16 mouse cellular contexts compared by ENCODE assay signal in the genomic region with DNA sequence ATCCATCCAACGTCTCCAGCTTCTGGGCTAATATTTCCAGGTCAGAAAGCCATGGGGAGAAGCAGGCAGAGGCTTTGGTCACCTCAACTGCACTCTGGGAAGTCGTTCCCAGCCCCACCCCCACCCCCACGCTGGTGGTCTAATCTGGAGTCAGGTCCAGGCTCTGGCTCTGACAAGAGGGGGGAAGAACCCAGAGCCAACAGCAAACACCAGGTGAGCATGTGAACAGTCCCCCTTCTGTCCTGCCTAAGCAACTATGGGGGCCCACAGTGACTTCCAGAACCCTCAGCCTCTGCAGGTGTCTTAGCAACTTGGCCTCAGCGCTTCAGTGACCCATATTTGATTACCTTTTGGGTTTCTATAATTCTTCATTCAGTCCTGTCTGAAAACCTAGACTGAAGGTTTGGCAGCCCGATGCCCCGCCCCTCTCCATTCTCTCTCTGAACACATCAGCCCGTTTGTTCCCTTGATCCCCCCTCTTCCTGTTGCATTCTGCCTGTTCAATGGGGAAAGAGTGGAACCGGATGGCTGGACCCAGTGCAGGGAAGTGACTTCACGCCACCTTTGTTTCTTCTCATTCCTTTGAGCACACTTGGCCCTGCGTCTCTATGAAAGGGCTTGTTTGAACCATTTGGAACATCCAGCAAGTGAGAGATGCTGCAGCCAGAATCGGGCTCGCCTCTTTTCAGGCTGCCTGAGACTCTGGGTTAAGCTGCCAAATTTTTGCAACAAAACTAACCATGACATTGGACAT. TPM values are rescaled to one million over a fixed set of nuclear protein-coding genes. Genes with fewer than 3 reads are reported as not detected.
DNase-seq lines count a peak whose midpoint lies in the region; ATAC-seq and TF ChIP-seq lines count a peak whose summit lies in the region.
"Had no signal": no experiment of that assay in that cellular context is flagged by ENCODE, and none has a peak within 500 bp of the region (broad histone marks: within the 10 kb centered on the region; RNA-seq: fewer than 3 reads in every experiment).

No protein-coding gene starts in this region.

- H3K9me3 ChIP-seq in forebrain, embryonic 14.5 days (replicated peaks; ENCODE audit: control insufficient read depth, low read length) = no peaks in the 10 kb centered on the region
- no peaks in the 10 kb centered on the region for H3K9me3 ChIP-seq in hindbrain, postnatal 0 days (ENCODE audit: low read length)
- H3K9me3 ChIP-seq: stomach, embryonic 15.5 days had no signal

- peak; percentile 38 to 54 for DNase-seq in left cerebral cortex, postnatal 10 days (ENCODE audit: extremely low spot score in 1 of 2, low spot score in 2 of 2)
- DNase-seq in left cerebral cortex, adult 18-20 months (ENCODE audit: low spot score in 2 of 2) = no peak
- peak; percentile 52 for DNase-seq in forebrain, embryonic 14.5 days (ENCODE audit: low spot score)
- peak; percentile 81 for DNase-seq in hindbrain, postnatal 0 days (ENCODE audit: low spot score)
- peak; percentile 17 for DNase-seq in right cerebral cortex, postnatal 14 days
- no peak for DNase-seq in adrenal gland, postnatal 25 days
- no peak for DNase-seq in embryo, embryonic 10 days (ENCODE audit: low spot score)
- DNase-seq: cerebellum, adult 18-20 months; heart, adult 11 months; heart, postnatal 36 days had no signal

- 17% methylated on average over 12 of the region's 12 CpGs for WGBS in forebrain, embryonic 14.5 days
- 25% methylated on average over 12 of the region's 12 CpGs for WGBS in hindbrain, postnatal 0 days

- TF ChIP-seq CTCF in hindbrain, postnatal 0 days (IDR thresholded peaks at IDR 0.05; ENCODE audit: low read depth) = no peak

- no peaks in the 10 kb centered on the region for H3K36me3 ChIP-seq in forebrain, embryonic 14.5 days (ENCODE audit: control insufficient read depth, insufficient read depth, low read length)
- H3K36me3 ChIP-seq in hindbrain, postnatal 0 days (ENCODE audit: insufficient read depth, low read length) = no peaks in the 10 kb centered on the region
- H3K36me3 ChIP-seq: stomach, embryonic 15.5 days had no signal

- ATAC-seq in forebrain, embryonic 14.5 days = peak; percentile 29; the same call in 1 of the 2 replicates
- ATAC-seq in hindbrain, postnatal 0 days = peak; percentile 89

- intact Hi-C loops in left cerebral cortex, postnatal 10 days (cut with DNase I) = no loop called here

- H3K27me3 ChIP-seq in forebrain, embryonic 14.5 days (replicated peaks; ENCODE audit: control insufficient read depth, insufficient read depth, low read length) = peaks cover 59% of the 10 kb centered on the region
- H3K27me3 ChIP-seq in hindbrain, postnatal 0 days (ENCODE audit: insufficient read depth, low read length) = peaks cover 41% of the 10 kb centered on the region

- no peak overlapping the region for H3K4me3 ChIP-seq in forebrain, embryonic 14.5 days (ENCODE audit: low read depth, low read length)
- H3K4me3 ChIP-seq in hindbrain, postnatal 0 days (ENCODE audit: low read length) = no peak overlapping the region
- H3K4me3 ChIP-seq: erythroblast, embryonic 14.5 days; stomach, embryonic 15.5 days had no signal

- no peaks in the 10 kb centered on the region; the same call in 1 of the 2 replicates for H3K4me1 ChIP-seq in forebrain, embryonic 14.5 days (ENCODE audit: control insufficient read depth, insufficient read depth, low read length)
- H3K4me1 ChIP-seq in hindbrain, postnatal 0 days (ENCODE audit: insufficient read depth, low read length) = no peaks in the 10 kb centered on the region; the same call in 1 of the 2 replicates
- H3K4me1 ChIP-seq: stomach, embryonic 15.5 days had no signal

- H3K9ac ChIP-seq in forebrain, embryonic 14.5 days (ENCODE audit: low read length) = no peak overlapping the region
- H3K9ac ChIP-seq in hindbrain, postnatal 0 days (replicated peaks; ENCODE audit: low read length) = no peak overlapping the region
- H3K9ac ChIP-seq: stomach, embryonic 15.5 days had no signal

- no peak overlapping the region for H3K27ac ChIP-seq in forebrain, embryonic 14.5 days (ENCODE audit: low read depth, low read length)
- peak overlapping the region; percentile 60; the same call in 1 of the 2 replicates for H3K27ac ChIP-seq in hindbrain, postnatal 0 days
- H3K27ac ChIP-seq: kidney, postnatal 0 days; stomach, embryonic 15.5 days had no signal

- no peak overlapping the region for H3K4me2 ChIP-seq in forebrain, embryonic 14.5 days (ENCODE audit: low read length)
- no peak overlapping the region for H3K4me2 ChIP-seq in hindbrain, postnatal 0 days (ENCODE audit: low read depth, low read length)
- H3K4me2 ChIP-seq: stomach, embryonic 15.5 days had no signal

RNA-seq across cellular contexts. Expression of gene Olig1, which starts 6.9 kb away (rescaled TPM):
- 100 to 1,000 TPM in 1 of 2 experiments, 10 to 100 TPM in 1; 96.3 to 105 TPM for total RNA-seq in left cerebral cortex, postnatal 10 days (2021)
- 10 to 100 TPM; 67.3 to 77.0 TPM for total RNA-seq in left cerebral cortex, adult 18-20 months (2021)
- polyA plus RNA-seq in forebrain, embryonic 14.5 days (2014; fragmentation: Nextera tagmentation; extraction: Ambion mirVana) = 18.0 and 31.1 TPM in 2 replicates
- total RNA-seq in hindbrain, postnatal 0 days (2014; rRNA removed) = 240 and 249 TPM in 2 replicates
- 199 and 227 TPM in 2 replicates for polyA plus RNA-seq in hindbrain, postnatal 0 days (2015; fragmentation: Nextera tagmentation; extraction: Ambion mirVana)
- total RNA-seq in adrenal gland, postnatal 25 days (2021) = 0.27 TPM in 1 of 2 replicates, not detected in the other
- total RNA-seq: heart, postnatal 36 days; monocyte, adult 5-6 weeks had no signal
- polyA plus RNA-seq: erythroblast, embryonic 14.5 days; lung, embryonic 16.5 days had no signal

RNA-seq across cellular contexts. Expression of gene Olig2, which starts 37.4 kb away (rescaled TPM):
- 10 to 100 TPM; 24.9 to 29.4 TPM for total RNA-seq in left cerebral cortex, postnatal 10 days (2021)
- 10 to 100 TPM; 19.5 to 22.6 TPM for total RNA-seq in left cerebral cortex, adult 18-20 months (2021)
- 5.2 and 6.3 TPM in 2 replicates for polyA plus RNA-seq in forebrain, embryonic 14.5 days (2014; fragmentation: Nextera tagmentation; extraction: Ambion mirVana)
- total RNA-seq in hindbrain, postnatal 0 days (2014; rRNA removed) = 58.7 and 66.3 TPM in 2 replicates
- 16.0 and 17.3 TPM in 2 replicates for polyA plus RNA-seq in hindbrain, postnatal 0 days (2015; fragmentation: Nextera tagmentation; extraction: Ambion mirVana)
- total RNA-seq in adrenal gland, postnatal 25 days (2021) = not detected in 2 replicates
- total RNA-seq: adrenal gland, adult 18-20 months; heart, postnatal 36 days; monocyte, adult 5-6 weeks had no signal
- polyA plus RNA-seq: erythroblast, embryonic 14.5 days; kidney, postnatal 0 days; lung, embryonic 16.5 days; stomach, embryonic 15.5 days had no signal

Comparison
In these comparisons a context has a peak if more than half of its experiments do, and no peak if none do; other contexts are left out.
1. DNase-seq: peak in left cerebral cortex, postnatal 10 days (2 of 2), forebrain, embryonic 14.5 days (single experiment), hindbrain, postnatal 0 days (single experiment) and right cerebral cortex, postnatal 14 days (single experiment); none in left cerebral cortex, adult 18-20 months (0 of 2), adrenal gland, postnatal 25 days (single experiment) and embryo, embryonic 10 days (single experiment).
2. RNA of gene Olig1, which starts 6.9 kb away (total RNA-seq): 240 to 249 TPM in hindbrain, postnatal 0 days, 96.3 to 105 TPM in left cerebral cortex, postnatal 10 days and 67.3 to 77.0 TPM in left cerebral cortex, adult 18-20 months; 0.27 TPM in adrenal gland, postnatal 25 days; every median in the first group is over 10 times any median in the second.
3. RNA of gene Olig2, which starts 37.4 kb away (total RNA-seq): 58.7 to 66.3 TPM in hindbrain, postnatal 0 days, 24.9 to 29.4 TPM in left cerebral cortex, postnatal 10 days and 19.5 to 22.6 TPM in left cerebral cortex, adult 18-20 months; not detected in adrenal gland, postnatal 25 days; every median in the first group is over 10 times any median in the second.